Mouse (Mus musculus) hindbrain, embryonic 13.5 days (tissue): Measurements from ENCODE around the gene Dnajc14. TPM values are rescaled to one million over a fixed set of nuclear protein-coding genes. Genes with fewer than 3 reads are reported as not detected.

Experiments
- ATAC-seq: fragments of 200-750 bp; cut with Nextera tagmentation; 2 replicates; pipeline ENCODE4 v1.8.0; 2017; ENCODE audit warnings: moderate TSS enrichment; ENCODE audit not compliant: low FRiP score
- H3K27ac ChIP-seq: fragments of 300-500 bp; sonication (generic); 2 replicates; pipeline ENCODE4 v1.5.1; 2015; ENCODE audit warnings: inconsistent platforms, mild to moderate bottlenecking, moderate library complexity
- H3K27me3 ChIP-seq: fragments of 300-500 bp; sonication (generic); 2 replicates; pipeline ENCODE4 v1.6.1; 2015; ENCODE audit warnings: mild to moderate bottlenecking, inconsistent platforms
- H3K36me3 ChIP-seq: fragments of 300-500 bp; sonication (generic); 2 replicates; pipeline ENCODE4 v1.6.1; 2015; ENCODE audit warnings: mild to moderate bottlenecking, inconsistent platforms
- H3K4me1 ChIP-seq: fragments of 300-500 bp; sonication (generic); replicated peaks from 2 replicates; pipeline ENCODE4 v1.6.1; 2015; ENCODE audit warnings: inconsistent platforms
- H3K4me2 ChIP-seq: fragments of 300-500 bp; sonication (generic); 2 replicates; pipeline ENCODE4 v1.6.1; 2015; ENCODE audit warnings: inconsistent platforms, mild to moderate bottlenecking, moderate library complexity
- H3K4me3 ChIP-seq: fragments of 300-500 bp; sonication (generic); 2 replicates; pipeline ENCODE4 v1.5.1; 2015; ENCODE audit warnings: mild to moderate bottlenecking, inconsistent platforms
- H3K9ac ChIP-seq: fragments of 300-500 bp; sonication (generic); 2 replicates; pipeline ENCODE4 v1.6.1; 2015; ENCODE audit warnings: mild to moderate bottlenecking, inconsistent platforms
- H3K9me3 ChIP-seq: fragments of 300-500 bp; sonication (generic); 2 replicates; pipeline ENCODE4 v1.6.1; 2016; ENCODE audit warnings: inconsistent platforms
- WGBS: fragments of 180-500 bp; shearing (Covaris S2); methylation state at CpG from one replicate; pipeline ENCODE4 v1.1.7; 2015; 5-methylcytosine and 5-hydroxymethylcytosine counted together
- polyA plus RNA-seq: library from polyadenylated mRNA; unstranded; fragments of >200 nt; fragmentation: Nextera tagmentation; extraction: Ambion mirVana; gene quantifications from 2 replicates; pipeline ENCODE4 v1.2.1, GENCODE M21; 2015

Dnajc14 gene
- 57.5 and 59.5 TPM in 2 replicates for polyA plus RNA-seq

GRCm38 (mm10) chr10:128803771-128804270, at the start of gene Dnajc14:
Gene Dnajc14 (plus strand): TSS chr10:128804062.
- H3K4me1 ChIP-seq, result peaks cover 55% of the 10 kb centered on the region
- peak within 1 kb of the TSS; percentile 82 for H3K4me3 ChIP-seq
- peaks cover 46% of the 10 kb centered on the region for H3K36me3 ChIP-seq
- WGBS, result under 1% methylated on average over 14 of the region's 14 CpGs
- ATAC-seq, result peak; percentile 11; the same call in 1 of the 2 replicates
- H3K9ac ChIP-seq, result peak within 1 kb of the TSS; percentile 92
- peak within 1 kb of the TSS; percentile 99 for H3K27ac ChIP-seq
- peak within 1 kb of the TSS; percentile 79 for H3K4me2 ChIP-seq
- H3K27me3 ChIP-seq, result no peaks in the 10 kb centered on the region
- H3K9me3 ChIP-seq, result no peaks in the 10 kb centered on the region

DNA sequence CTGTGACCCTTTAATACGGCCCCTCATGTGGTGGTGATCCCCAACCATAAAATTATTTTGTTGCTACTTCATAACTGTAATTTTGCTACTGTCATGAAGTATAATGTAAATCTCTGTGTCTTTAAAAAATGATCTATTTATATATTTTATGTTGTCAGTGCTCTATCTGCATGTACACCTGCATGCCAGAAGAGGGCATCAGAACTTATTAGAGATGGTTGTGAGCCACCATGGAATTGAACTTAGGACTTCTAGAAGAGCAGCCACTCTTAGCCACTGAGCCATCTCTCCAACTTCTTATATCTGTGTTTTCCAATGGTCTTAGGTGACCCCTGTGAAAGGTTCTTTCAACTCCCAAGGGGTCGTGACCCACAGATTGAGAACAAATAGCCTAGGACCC, 31.0 kb upstream of the Dnajc14 start:
- Histone ChIP-seq H3K27ac (no peak overlapping the region), H3K4me1 (no peaks in the 10 kb centered on the region), H3K27me3 (no peaks in the 10 kb centered on the region), H3K9me3 (no peaks in the 10 kb centered on the region), H3K4me3 (no peak overlapping the region), H3K9ac (no peak overlapping the region), H3K36me3 (peaks cover 6% of the 10 kb centered on the region), H3K4me2 (no peak overlapping the region)
- WGBS, result 90% methylated on average over 2 of the region's 2 CpGs
- no peak for ATAC-seq

DNA sequence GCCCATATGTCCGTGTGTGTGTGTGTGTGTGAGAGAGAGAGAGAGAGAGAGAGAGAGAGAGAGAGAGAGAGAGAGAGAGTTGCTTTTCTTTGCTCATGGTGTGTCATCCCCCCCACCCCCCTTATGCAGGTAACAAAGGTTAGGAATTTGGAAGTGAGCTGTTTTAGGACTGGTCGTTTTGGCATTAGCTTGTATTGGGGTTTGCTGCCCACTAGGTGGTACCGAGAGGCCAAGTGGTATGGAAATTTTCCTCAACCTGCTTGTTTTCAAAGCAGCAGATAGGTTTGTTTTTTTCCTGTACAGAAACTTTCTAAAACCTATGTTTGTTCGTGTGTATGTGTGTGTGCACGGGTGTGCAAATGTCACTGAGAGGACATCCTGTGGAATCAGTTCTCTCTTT, 30.2 kb upstream of the Dnajc14 start:
- Histone ChIP-seq H3K4me2 (no peak overlapping the region), H3K4me3 (no peak overlapping the region), H3K4me1 (no peaks in the 10 kb centered on the region), H3K9me3 (no peaks in the 10 kb centered on the region), H3K27ac (no peak overlapping the region), H3K9ac (no peak overlapping the region), H3K27me3 (no peaks in the 10 kb centered on the region), H3K36me3 (peaks cover 5% of the 10 kb centered on the region; the same call in 1 of the 2 replicates)
- no peak for ATAC-seq
- WGBS, result 34% methylated on average over 5 of the region's 5 CpGs

- no peak for ATAC-seq
- 90% methylated on average over 2 of the region's 2 CpGs for WGBS
- Histone ChIP-seq H3K36me3 (no peaks in the 10 kb centered on the region), H3K4me3 (no peak overlapping the region), H3K9ac (no peak overlapping the region), H3K27ac (no peak overlapping the region), H3K9me3 (0 out of 2 replicates have a peak, but pooled peaks cover under 1% of the 10 kb centered on the region), H3K4me1 (no peaks in the 10 kb centered on the region), H3K27me3 (no peaks in the 10 kb centered on the region), H3K4me2 (no peak overlapping the region)
These were observed 25.4 kb upstream of the Dnajc14 start for GRCm38 (mm10) chr10:128778441-128778840.

DNA sequence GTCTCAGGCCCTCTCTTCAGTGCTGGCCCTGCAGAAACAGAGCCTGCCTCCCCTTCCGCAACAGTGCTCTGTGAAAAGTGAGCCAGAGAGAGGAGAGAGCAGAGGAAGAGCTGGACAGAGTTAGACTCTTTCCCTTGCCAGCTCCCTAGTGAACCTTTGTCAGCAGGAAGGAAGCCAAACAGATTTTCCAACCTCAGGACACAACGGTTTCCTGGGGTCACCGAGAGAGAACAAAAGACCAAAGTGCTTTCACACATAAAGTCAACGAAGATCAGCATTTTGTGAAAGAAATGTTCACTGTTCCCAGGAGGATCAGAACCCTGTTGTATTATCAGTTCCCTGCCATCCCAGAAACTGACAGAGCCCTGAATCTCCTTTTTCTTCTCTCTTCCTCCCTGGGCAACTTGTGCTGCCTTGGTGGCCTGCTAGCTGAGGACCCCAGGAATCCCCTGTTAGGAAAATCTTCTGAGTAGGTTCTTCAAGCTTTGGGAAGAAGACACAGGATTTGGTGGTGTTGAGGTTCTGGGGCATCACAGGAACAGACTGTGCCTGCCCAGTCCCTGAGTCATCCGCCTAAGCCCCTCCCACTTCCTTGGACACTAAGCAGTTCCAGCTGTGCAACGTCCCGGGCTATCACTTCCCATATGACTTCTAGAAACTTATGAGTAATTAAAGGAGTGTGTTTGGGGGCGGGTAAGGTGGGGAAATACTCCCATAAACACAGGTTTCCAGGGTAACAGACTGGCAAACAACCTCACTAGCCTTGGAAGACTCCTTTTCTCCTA, 24.7 kb upstream of the Dnajc14 start:
- H3K4me3 ChIP-seq, result no peak overlapping the region
- peak overlapping the region; percentile 35; the same call in 1 of the 2 replicates for H3K27ac ChIP-seq

GRCm38 (mm10) chr10:128780200-128780599, 23.7 kb upstream of the Dnajc14 start:
- Histone ChIP-seq H3K27ac (no peak overlapping the region), H3K9me3 (peaks cover 15% of the 10 kb centered on the region), H3K4me3 (no peak overlapping the region), H3K4me2 (no peak overlapping the region), H3K4me1 (no peaks in the 10 kb centered on the region), H3K27me3 (no peaks in the 10 kb centered on the region), H3K36me3 (no peaks in the 10 kb centered on the region), H3K9ac (no peak overlapping the region)
- ATAC-seq, result no peak
- WGBS, result 96% methylated on average over 1 of the region's 1 CpGs

More for the DNA sequence above, 24.7 kb upstream of the Dnajc14 start:
- Histone ChIP-seq H3K27me3 (no peaks in the 10 kb centered on the region), H3K9ac (no peak overlapping the region), H3K4me2 (no peak overlapping the region), H3K36me3 (no peaks in the 10 kb centered on the region), H3K4me1 (no peaks in the 10 kb centered on the region), H3K9me3 (peaks cover 8% of the 10 kb centered on the region)
- 42% methylated on average over 8 of the region's 8 CpGs for WGBS
- ATAC-seq, result no peak

- no peak within 1 kb of the TSS for H3K9ac ChIP-seq
- 70% methylated on average over 7 of the region's 7 CpGs for WGBS
- no peaks in the 10 kb centered on the region for H3K36me3 ChIP-seq
- no peak within 1 kb of the TSS for H3K4me2 ChIP-seq
- H3K27ac ChIP-seq, result no peak within 1 kb of the TSS
- no peak for ATAC-seq
- H3K27me3 ChIP-seq, result no peaks in the 10 kb centered on the region
- no peak within 1 kb of the TSS for H3K4me3 ChIP-seq
- H3K4me1 ChIP-seq, result no peaks in the 10 kb centered on the region
- H3K9me3 ChIP-seq, result no peaks in the 10 kb centered on the region
These were observed 13.3 kb upstream of the Dnajc14 start, which contains the start of gene Mmp19 for GRCm38 (mm10) chr10:128790398-128791124. Gene Mmp19 (plus strand): TSS chr10:128790910.

DNA sequence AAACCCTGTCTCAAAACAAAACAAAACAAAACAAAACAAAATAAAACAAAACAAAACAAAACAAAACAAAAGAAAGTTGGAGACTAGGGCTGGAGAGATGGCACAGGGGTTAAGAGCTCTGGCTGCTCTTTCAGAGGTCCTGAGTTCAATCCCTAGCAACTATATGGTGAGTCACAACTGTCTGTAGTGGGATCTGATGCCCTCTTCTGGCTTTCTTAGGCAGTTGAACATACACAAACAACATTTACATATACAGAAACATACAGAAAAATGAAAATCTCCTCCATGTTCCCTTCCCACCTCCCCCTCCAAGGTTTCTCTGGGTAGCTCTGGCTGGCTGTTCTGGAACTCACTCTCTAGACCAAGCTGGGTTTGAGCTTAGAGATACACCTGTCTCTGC, 11.8 kb upstream of the Dnajc14 start:
- H3K4me1 ChIP-seq, result no peaks in the 10 kb centered on the region
- no peak overlapping the region for H3K4me2 ChIP-seq
- no peaks in the 10 kb centered on the region for H3K27me3 ChIP-seq
- no peaks in the 10 kb centered on the region for H3K9me3 ChIP-seq
- H3K27ac ChIP-seq, result no peak overlapping the region
- ATAC-seq, result no peak
- H3K9ac ChIP-seq, result no peak overlapping the region
- H3K4me3 ChIP-seq, result no peak overlapping the region
- H3K36me3 ChIP-seq, result no peaks in the 10 kb centered on the region

DNA sequence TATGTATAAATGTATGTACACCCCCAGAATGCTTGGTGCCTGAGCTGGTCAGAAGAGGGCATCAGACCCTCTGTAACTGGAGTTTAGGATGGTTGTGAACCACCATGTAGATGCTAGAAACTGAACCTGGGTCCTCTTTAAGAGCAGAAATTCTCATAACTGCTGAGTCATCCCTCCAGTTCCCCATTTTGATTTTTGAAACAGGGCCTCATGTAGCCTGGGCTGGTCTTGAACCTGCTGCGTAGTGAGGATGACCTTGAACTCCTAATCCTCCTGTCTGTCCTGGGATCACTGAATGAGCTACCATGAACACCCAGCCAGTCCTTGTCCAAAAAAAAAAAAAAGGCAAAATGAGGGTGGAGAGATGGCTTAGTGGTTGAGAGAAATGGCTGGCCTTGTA, 10.6 kb upstream of the Dnajc14 start:
- H3K4me3 ChIP-seq, result no peak overlapping the region
- H3K36me3 ChIP-seq, result peaks cover 3% of the 10 kb centered on the region
- WGBS, result 93% methylated on average over 1 of the region's 1 CpGs
- H3K9me3 ChIP-seq, result no peaks in the 10 kb centered on the region
- H3K27me3 ChIP-seq, result no peaks in the 10 kb centered on the region
- no peak for ATAC-seq
- no peak overlapping the region for H3K27ac ChIP-seq
- no peaks in the 10 kb centered on the region for H3K4me1 ChIP-seq
- H3K9ac ChIP-seq, result no peak overlapping the region
- H3K4me2 ChIP-seq, result no peak overlapping the region

DNA sequence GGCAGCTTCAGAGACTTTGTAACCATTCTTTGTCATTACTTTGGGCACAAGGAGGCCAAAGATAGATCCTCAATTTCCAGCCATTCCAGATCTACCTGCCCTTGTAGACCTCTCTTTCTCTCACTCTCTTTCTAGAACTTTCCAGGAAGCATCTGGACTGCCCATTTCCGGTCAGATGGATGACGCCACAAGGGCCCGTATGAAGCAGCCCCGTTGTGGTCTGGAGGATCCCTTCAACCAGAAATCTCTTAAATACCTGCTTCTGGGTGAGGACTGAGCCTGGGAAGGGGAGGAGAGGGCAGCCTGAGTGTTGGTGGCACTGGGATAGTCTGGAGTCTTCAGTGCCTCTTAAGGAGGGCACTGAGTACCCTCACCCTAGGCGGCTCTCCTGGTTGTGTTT, 9.5 kb upstream of the Dnajc14 start:
- no peaks in the 10 kb centered on the region for H3K9me3 ChIP-seq
- no peak for ATAC-seq
- 93% methylated on average over 5 of the region's 5 CpGs for WGBS

DNA sequence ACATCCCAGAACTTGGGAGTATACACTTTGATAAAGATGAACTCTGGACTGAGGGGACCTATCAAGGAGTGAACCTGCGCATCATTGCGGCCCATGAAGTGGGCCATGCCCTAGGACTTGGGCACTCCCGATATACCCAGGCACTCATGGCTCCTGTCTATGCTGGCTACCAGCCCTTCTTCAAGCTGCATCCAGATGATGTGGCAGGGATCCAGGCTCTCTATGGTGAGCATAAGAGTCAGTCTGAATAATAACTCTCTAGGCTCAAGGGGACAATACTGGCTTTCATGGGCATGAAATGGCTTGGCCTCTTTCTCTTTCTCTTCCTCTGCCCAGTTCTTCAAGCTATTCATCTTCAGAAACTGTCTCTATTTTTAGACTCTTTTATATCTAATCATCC, 8.3 kb upstream of the Dnajc14 start:
- no peaks in the 10 kb centered on the region for H3K4me1 ChIP-seq
- H3K9me3 ChIP-seq, result no peaks in the 10 kb centered on the region
- H3K4me3 ChIP-seq, result no peak overlapping the region
- no peak overlapping the region for H3K9ac ChIP-seq
- no peak overlapping the region for H3K27ac ChIP-seq
- H3K36me3 ChIP-seq, result peaks cover 19% of the 10 kb centered on the region
- ATAC-seq, result no peak
- H3K27me3 ChIP-seq, result no peaks in the 10 kb centered on the region
- no peak overlapping the region for H3K4me2 ChIP-seq
- WGBS, result 95% methylated on average over 3 of the region's 3 CpGs

More for the DNA sequence above, 9.5 kb upstream of the Dnajc14 start:
- Histone ChIP-seq H3K27ac (no peak overlapping the region), H3K4me2 (no peak overlapping the region), H3K36me3 (peaks cover 11% of the 10 kb centered on the region), H3K27me3 (no peaks in the 10 kb centered on the region), H3K9ac (no peak overlapping the region), H3K4me3 (no peak overlapping the region), H3K4me1 (no peaks in the 10 kb centered on the region)

DNA sequence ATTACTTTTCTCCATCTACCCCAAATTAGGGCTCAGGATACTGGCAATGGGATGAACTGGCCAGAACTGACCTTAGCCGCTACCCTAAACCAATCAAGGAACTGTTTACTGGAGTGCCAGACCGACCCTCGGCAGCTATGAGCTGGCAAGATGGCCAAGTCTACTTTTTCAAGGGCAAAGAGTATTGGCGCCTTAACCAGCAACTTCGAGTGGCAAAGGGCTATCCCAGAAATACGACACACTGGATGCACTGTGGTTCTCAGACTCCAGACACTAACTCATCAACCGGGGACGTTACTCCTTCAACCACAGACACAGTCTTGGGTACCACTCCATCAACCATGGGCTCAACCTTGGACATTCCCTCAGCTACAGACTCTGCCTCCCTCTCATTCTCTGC, 5.2 kb upstream of the Dnajc14 start:
- peaks cover 20% of the 10 kb centered on the region for H3K4me1 ChIP-seq
- no peak overlapping the region for H3K4me3 ChIP-seq
- WGBS, result 95% methylated on average over 8 of the region's 8 CpGs
- no peak for ATAC-seq
- no peak overlapping the region for H3K27ac ChIP-seq
- no peak overlapping the region for H3K9ac ChIP-seq
- H3K27me3 ChIP-seq, result no peaks in the 10 kb centered on the region
- H3K36me3 ChIP-seq, result peaks cover 35% of the 10 kb centered on the region
- no peaks in the 10 kb centered on the region for H3K9me3 ChIP-seq
- no peak overlapping the region for H3K4me2 ChIP-seq
